Mouse (Mus musculus): ENCODE results near the gene Sccpdh.
A peak's percentile ranks its signal among the peaks of the same experiment; 100 is the strongest.
"Not testable (repeated sequence)": the region's sequence is repeated elsewhere in the genome, so short reads cannot be mapped to it uniquely, and the experiment has no call there.

The Sccpdh gene

GRCm38 (mm10) chr1:179668013-179668805, at the start of gene Sccpdh:
Gene Sccpdh, plus strand, starts transcription at chr1:179668210.
- DNase-seq (ENCODE audit: low spot score), result peak; percentile 41

- DNase-seq (ENCODE audit: low spot score), result no peak
Observed at GRCm38 (mm10) chr1:179622665-179623064, 45.3 kb upstream of the Sccpdh start.

GRCm38 (mm10) chr1:179623657-179624056, 44.4 kb upstream of the Sccpdh start:
- no peak for DNase-seq (ENCODE audit: low spot score)

- no peak for DNase-seq (ENCODE audit: low spot score)
Observed at GRCm38 (mm10) chr1:179624354-179624753, 43.7 kb upstream of the Sccpdh start.

- DNase-seq (ENCODE audit: low spot score), result no peak
Observed at GRCm38 (mm10) chr1:179627855-179628254, 40.2 kb upstream of the Sccpdh start.

GRCm38 (mm10) chr1:179628438-179629106, 39.4 kb upstream of the Sccpdh start:
- no peak for DNase-seq (ENCODE audit: low spot score)

GRCm38 (mm10) chr1:179629276-179629675, 38.7 kb upstream of the Sccpdh start:
- no peak for DNase-seq (ENCODE audit: low spot score)

GRCm38 (mm10) chr1:179632746-179633413, 35.1 kb upstream of the Sccpdh start:
- DNase-seq (ENCODE audit: low spot score), result no peak

- DNase-seq (ENCODE audit: low spot score), result no peak
Observed at GRCm38 (mm10) chr1:179633414-179633752, 34.6 kb upstream of the Sccpdh start.

GRCm38 (mm10) chr1:179634159-179634558, 33.9 kb upstream of the Sccpdh start:
- DNase-seq (ENCODE audit: low spot score), result no peak

- no peak for DNase-seq (ENCODE audit: low spot score)
Observed at GRCm38 (mm10) chr1:179642726-179643125, 25.3 kb upstream of the Sccpdh start.

- no peak for DNase-seq (ENCODE audit: low spot score)
Observed at GRCm38 (mm10) chr1:179644151-179644550, 23.9 kb upstream of the Sccpdh start.

- peak; percentile 82 for DNase-seq (ENCODE audit: low spot score)
Observed at GRCm38 (mm10) chr1:179645101-179645979, 22.7 kb upstream of the Sccpdh start.

GRCm38 (mm10) chr1:179645980-179646268, 22.1 kb upstream of the Sccpdh start:
- DNase-seq (ENCODE audit: low spot score), result no peak

GRCm38 (mm10) chr1:179648678-179649077, 19.3 kb upstream of the Sccpdh start:
- not testable (repeated sequence) for DNase-seq (ENCODE audit: low spot score)

GRCm38 (mm10) chr1:179649324-179649723, 18.7 kb upstream of the Sccpdh start:
- DNase-seq (ENCODE audit: low spot score), result no peak

- no peak for DNase-seq (ENCODE audit: low spot score)
Observed at GRCm38 (mm10) chr1:179650284-179650683, 17.7 kb upstream of the Sccpdh start.

GRCm38 (mm10) chr1:179651224-179651623, 16.8 kb upstream of the Sccpdh start:
- no peak for DNase-seq (ENCODE audit: low spot score)

GRCm38 (mm10) chr1:179663065-179663464, 4.9 kb upstream of the Sccpdh start:
- no peak for DNase-seq (ENCODE audit: low spot score)

- DNase-seq (ENCODE audit: low spot score), result no peak
Observed at GRCm38 (mm10) chr1:179664309-179664930, 3.6 kb upstream of the Sccpdh start.

GRCm38 (mm10) chr1:179666971-179667370, 1.0 kb upstream of the Sccpdh start:
- DNase-seq (ENCODE audit: low spot score), result no peak

GRCm38 (mm10) chr1:179667450-179667849, 560 bp upstream of the Sccpdh start:
- DNase-seq (ENCODE audit: low spot score), result no peak
